Mouse (Mus musculus) layer of hippocampus, adult 2 months (tissue): ENCODE data around the gene Tmem176b. TPM values are rescaled to one million over a fixed set of nuclear protein-coding genes. Genes with fewer than 3 reads are reported as not detected.
"Not testable (repeated sequence)": the region's sequence is repeated elsewhere in the genome, so short reads cannot be mapped to it uniquely, and the experiment has no call there.

Experiments
- DNase-seq, 2 experiments: peaks; one replicate each; pipeline ENCODE4 v3.0.0; 2022; ENCODE audit warnings: low spot score in 2 of 2
- H3K27ac ChIP-seq: fragments of 200-600 bp; 2 replicates; pipeline ENCODE4 v1.8.1; 2022
- H3K4me3 ChIP-seq: fragments of 200-600 bp; 2 replicates; pipeline ENCODE4 v1.8.1; 2022; ENCODE audit warnings: mild to moderate bottlenecking
- CTCF ChIP-seq: fragments of 200-600 bp; conservative IDR thresholded peaks from 2 replicates; pipeline ENCODE4 v1.8.1; 2022; ENCODE audit warnings: antibody characterized with exemption, mild to moderate bottlenecking, moderate library complexity
- total RNA-seq, 2 experiments: library from RNA; stranded (reverse); gene quantifications; 2 replicates each; pipeline ENCODE4 v1.2.3; 2021

Tmem176b gene
- total RNA-seq, 2 experiments from 2014 or later = 51.4 to 57.1 TPM

DNA sequence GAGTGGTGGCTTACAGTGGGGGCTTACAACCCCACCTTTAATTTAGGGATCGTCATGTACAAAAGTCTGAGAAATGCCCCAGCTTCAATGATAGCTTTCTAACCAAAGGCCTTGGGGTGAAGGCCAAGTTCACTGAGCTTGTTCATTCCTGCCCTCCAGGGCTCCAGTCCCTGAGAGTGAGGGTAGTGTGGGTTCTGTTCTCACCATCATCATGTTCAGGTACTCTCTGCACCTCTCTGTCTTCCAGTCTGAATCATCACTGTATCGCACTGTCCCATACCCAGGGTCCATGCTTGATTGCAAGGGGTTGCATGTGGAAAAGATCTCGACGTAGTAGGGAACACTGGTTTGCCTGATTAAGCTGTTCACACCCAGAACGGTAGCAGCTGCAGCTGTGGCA is 6.1 kb downstream of the Tmem176b start:
- H3K27ac ChIP-seq = no peak overlapping the region
- no peak for TF ChIP-seq CTCF
- no peak for DNase-seq
- no peak overlapping the region for H3K4me3 ChIP-seq

DNA sequence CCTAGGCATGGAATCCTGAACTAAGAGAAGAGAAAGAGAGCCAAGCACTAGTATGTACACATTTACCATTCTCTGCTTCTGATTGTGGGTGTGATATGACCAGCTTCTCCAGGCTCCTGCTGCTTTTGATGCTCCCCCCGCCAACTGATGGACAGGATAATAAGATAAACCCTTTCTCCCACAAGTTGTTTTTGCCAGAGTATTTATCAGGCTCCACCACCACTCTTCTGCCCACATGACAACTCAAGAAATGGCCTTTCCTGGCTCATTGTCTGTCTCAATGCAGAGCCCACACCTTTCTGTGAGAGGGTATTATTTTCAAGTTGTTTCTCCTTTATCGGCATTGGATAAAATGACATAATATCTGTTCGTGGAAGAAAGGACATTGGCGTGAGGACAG is 7.8 kb downstream of the Tmem176b start:
- TF ChIP-seq CTCF = no peak
- no peak overlapping the region for H3K4me3 ChIP-seq
- DNase-seq = no peak
- no peak overlapping the region for H3K27ac ChIP-seq

DNA sequence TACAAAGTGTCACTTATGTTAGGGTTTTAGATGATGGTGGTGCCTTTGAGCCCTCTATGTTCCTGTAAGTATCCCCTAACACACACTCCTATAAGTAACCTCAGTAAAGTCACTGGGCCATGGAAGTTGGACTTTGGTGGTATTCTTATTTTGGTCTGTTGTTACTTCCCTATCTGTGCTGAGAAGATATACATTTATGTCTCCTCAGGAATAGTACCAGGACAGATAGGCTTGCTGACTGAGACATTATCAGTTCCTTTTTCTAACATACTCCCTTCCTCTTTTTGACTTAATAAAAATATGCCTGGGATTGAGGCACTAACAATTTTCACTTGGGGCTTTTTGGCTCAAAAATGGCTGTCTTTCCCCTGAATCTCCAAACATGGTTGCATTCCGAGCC is 8.9 kb downstream of the Tmem176b start:
- no peak for DNase-seq
- H3K4me3 ChIP-seq = no peak overlapping the region
- no peak for TF ChIP-seq CTCF

DNA sequence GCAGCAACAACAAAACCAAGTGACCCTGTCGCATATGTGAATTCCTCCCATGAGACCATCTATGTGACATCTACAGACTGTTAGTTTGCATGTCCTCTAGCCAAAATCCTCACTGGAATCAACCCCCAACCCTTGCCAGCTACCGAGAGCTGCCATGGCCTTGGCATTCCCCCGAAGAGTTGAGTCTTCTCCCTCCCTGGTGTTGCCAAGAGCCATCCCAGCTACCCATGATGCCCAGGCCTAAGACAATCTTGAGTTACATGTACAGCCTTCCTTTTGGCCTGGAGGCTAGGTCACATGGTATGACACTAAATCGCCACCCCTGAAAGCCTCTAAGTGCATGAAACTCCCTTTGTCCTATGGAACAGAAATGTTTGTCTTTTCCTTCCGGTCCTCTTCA is 10.2 kb downstream of the Tmem176b start:
- TF ChIP-seq CTCF = no peak
- no peak for DNase-seq
- no peak overlapping the region for H3K27ac ChIP-seq
- no peak overlapping the region for H3K4me3 ChIP-seq

More for the DNA sequence above, 8.9 kb downstream of the Tmem176b start:
- H3K27ac ChIP-seq = no peak overlapping the region

DNA sequence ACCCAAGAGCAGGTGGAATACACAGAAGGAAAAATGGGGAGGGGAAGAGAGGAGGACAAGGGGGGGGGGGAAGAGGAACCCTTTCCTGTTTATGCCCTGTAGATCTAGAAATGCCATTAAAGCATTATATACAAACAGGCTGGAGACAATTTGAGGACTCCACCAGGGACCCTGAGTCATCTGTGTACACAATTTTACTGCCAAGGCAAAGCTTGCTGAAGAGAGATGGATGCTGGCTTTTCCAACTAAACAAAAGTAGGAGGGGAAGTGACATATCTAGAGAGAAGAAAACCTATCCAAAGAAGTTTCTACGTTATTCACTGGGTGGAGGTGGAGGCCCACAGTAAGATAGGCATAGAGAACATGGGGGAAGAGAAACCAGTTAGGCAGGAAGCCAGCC is 11.1 kb downstream of the Tmem176b start:
- DNase-seq = no peak
- H3K27ac ChIP-seq = no peak overlapping the region
- no peak overlapping the region for H3K4me3 ChIP-seq
- no peak for TF ChIP-seq CTCF

DNA sequence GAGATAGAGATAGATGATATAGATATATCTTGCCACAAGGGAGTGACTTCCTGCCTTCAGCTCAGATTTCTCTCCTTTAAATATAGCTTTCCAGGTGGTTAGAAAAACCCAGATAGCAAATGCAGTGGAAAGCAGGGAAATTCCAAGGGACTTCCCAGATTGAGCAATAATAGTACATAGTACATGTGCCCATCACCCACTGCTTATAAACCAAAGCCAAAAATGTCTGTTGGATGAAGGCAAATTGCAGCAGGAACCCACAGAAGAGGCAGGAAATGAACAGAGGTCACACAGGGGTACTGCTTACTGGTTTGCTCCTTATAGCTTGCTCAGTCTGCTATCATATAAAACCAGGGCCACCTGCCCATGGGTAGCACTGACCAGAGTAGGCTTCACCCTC is 11.6 kb downstream of the Tmem176b start:
- DNase-seq = no peak
- Histone ChIP-seq H3K27ac (no peak overlapping the region), H3K4me3 (no peak overlapping the region)
- TF ChIP-seq CTCF = no peak

DNA sequence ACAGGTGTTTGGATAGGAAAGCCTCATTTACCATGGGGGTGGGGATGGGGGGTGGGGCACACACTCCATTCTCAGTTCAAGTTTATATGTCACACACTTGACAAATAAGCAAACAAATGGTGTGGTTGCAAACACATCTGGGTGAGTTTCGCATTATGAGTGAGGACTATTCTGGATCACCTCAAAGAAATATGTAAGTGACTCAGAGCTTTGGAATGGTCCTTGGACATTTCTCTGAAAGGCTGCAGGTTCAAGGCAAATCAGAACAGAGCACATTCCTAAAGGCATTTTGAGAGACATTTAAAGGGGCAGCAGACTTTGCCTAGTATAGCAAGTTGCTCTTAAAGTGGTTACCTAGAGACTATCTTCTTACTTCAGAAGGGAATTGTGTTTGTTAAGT is 12.3 kb downstream of the Tmem176b start:
- no peak overlapping the region for H3K27ac ChIP-seq
- H3K4me3 ChIP-seq = no peak overlapping the region
- DNase-seq = no peak
- no peak for TF ChIP-seq CTCF

DNA sequence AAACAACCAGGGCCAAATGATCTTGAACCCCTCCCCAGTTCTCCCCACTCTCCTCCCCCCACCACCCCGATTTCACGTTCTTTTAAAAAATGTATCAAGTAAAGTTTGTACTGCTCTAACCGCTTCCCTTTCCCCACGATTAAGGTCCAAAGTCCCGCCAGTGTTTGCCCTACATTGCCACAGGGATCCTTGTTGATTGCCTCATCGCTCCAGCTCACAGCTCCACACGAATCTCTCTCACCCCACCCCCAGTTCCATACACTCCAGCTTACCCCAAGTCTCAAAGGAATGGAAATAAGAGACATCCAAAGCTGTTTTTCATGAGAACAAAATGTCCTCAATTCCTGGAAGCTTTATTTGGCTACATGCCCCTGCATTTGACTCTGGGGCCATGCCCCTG is 16.3 kb downstream of the Tmem176b start:
- no peak for TF ChIP-seq CTCF
- DNase-seq = no peak
- H3K27ac ChIP-seq = no peak overlapping the region
- no peak overlapping the region for H3K4me3 ChIP-seq

DNA sequence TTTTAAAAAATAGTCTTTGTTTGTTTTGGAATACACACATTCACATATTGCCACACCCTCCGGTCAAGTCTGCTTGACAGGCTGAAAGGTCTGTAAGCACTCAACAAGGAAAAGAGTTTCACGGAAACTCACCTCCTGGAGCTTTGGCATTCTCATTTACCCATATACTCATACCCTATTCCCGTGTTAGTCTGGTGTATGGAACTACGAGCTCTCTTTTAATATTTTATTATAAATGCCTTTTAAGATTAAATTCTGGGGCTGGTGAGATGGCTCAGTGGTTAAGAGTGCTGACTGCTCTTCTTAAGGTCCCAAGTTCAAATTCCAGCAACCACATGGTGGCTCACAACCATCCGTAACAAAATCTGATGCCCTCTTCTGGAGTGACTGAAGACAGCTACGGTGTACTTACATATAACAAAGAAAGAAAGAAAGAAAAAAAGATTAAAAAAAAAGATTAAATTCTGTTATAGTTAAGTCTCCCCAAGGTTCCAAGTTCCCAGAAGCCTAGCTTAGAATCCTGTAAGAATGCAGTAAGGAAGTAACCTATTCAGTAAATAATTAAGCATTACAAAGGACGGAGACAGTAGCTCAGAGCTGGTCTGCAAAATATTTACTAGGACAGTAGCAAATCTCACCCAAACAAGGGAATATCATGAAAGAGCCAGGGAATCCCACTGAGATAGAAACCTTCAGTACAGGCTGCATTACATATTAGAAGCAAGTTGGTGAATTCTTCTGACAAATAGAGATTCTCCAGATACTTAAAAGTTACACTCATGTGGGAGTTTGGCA is 19.1 kb downstream of the Tmem176b start:
- not testable (repeated sequence) for H3K4me3 ChIP-seq, DNase-seq, H3K27ac ChIP-seq

DNA sequence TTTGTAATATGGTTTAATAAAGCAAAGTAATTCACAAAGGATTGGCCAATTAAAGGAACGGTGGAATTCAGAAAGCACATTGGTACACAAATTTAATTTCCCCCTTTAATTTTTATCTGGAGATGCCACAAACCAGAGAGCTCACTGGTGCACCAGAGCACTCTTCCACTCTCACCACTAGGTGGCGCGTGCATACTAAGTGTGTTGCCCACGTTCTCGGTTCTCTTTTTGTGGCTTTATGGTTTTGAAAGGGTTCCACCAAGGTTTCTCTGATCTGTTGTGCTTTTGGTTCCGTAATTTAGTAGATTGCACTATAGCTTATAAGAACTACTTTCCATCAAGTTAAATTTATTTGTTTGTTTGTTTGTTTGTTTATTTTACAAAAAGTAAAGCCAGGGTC is 23.5 kb downstream of the Tmem176b start:
- no peak overlapping the region for H3K4me3 ChIP-seq
- no peak overlapping the region for H3K27ac ChIP-seq
- peak; percentile 65 to 75 for DNase-seq
- TF ChIP-seq CTCF = peak; percentile 96

DNA sequence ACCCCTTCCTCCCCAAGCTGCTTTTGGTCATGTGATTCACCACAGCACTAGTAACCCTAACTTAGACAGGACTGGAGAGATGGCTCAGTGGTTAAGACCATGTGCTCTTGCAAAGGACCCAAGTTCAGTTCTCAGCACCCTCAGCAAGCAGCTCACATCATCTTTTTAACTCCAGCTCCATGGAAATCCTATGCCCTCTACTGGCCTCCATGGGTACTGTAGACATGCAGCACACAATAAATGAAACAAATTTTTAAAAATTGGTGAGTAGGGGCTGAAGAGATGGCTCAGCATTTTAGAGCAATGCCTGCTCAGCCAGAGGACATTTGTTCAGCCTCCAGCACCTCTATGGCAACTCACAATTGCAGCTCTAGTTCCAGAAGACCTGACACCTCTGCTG is 26.3 kb downstream of the Tmem176b start:
- DNase-seq = no peak
- no peak overlapping the region for H3K4me3 ChIP-seq
- TF ChIP-seq CTCF = peak; percentile 60
- H3K27ac ChIP-seq = no peak overlapping the region

DNA sequence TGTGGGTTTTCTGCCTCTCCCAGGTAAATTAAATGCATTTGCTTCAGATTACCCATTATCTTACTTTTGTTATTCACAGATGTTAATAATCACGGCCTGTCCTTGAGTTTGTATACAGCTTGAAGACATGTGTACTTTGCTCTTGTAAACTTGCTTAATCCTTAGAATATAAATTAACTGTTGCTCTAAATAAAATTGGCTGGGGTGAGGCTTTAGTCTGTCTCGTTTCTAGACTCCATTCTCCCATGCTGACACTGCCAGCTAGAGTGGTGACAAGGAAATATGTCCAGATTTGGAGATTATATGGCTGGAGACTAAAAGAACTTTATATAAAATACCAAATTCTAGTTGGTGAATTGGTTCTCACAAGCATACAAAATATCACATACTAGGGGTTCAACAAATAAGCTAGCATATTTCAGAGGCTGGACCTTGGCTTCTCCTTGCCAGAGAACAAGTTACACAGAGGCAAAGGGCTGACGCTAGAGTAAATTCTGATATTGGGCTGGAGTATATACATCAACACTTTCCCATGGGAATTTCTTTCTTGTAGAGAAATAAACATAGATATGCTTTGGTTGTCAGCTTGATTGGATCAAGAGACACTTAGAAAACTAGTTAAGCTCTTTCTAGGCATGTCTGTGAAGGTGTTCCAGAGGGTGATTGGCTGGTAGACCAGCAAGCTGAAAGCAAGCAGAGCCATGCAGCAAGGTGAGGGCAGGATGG is 31.6 kb downstream of the Tmem176b start:
- 0 out of 2 replicates have a peak overlapping the region, but pooled peaks have one; percentile 33 for H3K27ac ChIP-seq
- H3K4me3 ChIP-seq = no peak overlapping the region
- TF ChIP-seq CTCF = no peak
- DNase-seq = no peak

DNA sequence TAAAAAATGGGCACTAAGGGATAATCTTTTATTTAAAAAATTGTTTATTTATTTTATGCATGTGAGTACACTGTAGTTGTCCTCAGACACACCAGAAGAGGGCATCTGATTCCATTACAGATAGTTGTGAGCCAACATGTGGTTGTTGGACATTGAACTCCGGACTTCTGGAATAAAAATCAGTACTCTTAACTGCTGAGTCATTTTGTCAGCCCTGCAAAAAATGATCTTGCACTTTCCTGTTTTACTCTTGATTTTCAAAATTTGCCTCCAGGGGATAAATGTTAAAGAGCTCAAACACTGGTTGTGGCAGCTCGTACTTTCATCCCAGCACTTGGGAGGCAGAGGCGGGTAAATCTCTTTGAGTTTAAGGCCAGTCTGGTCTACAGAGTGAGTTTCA is 34.5 kb downstream of the Tmem176b start:
- Histone ChIP-seq H3K4me3 (no peak overlapping the region), H3K27ac (no peak overlapping the region)
- no peak for DNase-seq
- TF ChIP-seq CTCF = no peak

DNA sequence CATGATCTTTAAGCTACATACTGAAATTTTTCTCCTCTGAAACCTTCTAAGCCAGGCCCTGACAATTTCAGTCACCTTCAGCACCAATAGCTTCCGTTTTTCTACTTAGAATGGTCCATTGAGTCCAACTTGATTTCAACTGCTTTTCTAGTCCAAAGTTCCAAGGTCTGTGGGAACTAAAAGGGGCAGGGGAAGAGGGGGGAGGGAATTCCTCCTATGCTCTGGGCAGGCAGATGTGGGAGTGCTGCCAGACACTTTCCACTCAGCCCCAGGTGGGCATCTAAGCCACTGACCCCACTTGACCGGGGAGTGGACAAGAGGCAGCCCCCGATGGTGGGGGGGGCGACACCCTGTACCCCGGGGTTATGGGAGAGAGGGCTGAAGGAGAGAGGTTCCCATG is 37.0 kb downstream of the Tmem176b start:
- no peak overlapping the region for H3K27ac ChIP-seq
- DNase-seq = no peak
- no peak overlapping the region for H3K4me3 ChIP-seq
- TF ChIP-seq CTCF = no peak
